Mouse (Mus musculus) mouse embryonic stem cell (cell line): Measurements from ENCODE around the gene Dtnb.
"Not testable (repeated sequence)": the region's sequence is repeated elsewhere in the genome, so short reads cannot be mapped to it uniquely, and the experiment has no call there.

ENCODE experiments used
- in situ Hi-C, 2 experiments: fragments of 300-500 bp; cut with MboI; formaldehyde crosslinking; loops; 1 replicate in 1 of 2; 3 replicates in 1 of 2; pipeline ENCODE4 v1.14.3; 2019 to 2020; ENCODE audit warnings: low sequenced_read_pairs in 2 of 2, low pct_unique_long_range_greater_than_20kb in 1 of 2, mixed read lengths in 1 of 2; ENCODE audit not compliant: unreplicated experiment in 1 of 2

Gene Dtnb

DNA sequence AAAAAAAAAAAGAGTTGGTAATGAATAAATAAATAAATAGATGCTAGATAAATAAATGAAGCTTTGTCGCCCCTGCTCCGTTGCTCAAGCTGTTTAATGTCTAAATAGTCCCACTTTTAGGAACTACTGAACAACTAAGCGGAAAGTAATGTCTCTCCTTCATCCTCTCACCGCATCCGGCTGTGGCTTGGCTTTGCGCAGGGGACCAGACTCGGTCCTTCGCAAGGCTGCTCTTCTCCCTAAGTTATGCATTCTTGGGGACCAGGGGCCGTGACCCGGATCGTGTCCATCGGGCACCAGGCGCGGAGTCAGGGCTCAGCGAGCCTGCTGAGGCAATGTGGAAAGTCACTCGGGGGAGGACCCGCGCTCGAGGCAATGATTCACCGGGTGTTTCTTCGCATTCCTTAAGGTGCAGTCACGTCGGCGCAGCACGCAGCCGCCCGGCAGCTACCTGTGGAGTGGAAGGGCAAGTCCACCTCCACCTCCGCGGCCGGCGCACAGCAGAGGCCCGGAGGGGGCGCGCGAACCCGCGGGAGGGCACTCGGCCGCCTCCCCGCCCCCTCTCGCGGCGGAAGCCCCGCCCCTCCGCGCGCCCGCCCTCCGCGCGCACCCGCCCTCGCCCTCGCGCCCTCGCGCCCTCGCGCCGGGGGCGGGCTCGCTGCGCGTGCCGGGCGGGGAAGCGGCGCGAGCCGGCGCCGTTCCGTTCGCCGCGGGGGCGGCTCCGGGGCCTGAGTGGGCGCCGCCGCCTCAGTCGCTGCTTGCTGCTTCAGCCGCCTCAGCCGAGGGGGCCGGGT lies at the start of gene Dtnb:
Gene Dtnb, plus strand, starts transcription at position 595 of the 794 bp plus-strand sequence.
- in situ Hi-C loops, result no loop called here

DNA sequence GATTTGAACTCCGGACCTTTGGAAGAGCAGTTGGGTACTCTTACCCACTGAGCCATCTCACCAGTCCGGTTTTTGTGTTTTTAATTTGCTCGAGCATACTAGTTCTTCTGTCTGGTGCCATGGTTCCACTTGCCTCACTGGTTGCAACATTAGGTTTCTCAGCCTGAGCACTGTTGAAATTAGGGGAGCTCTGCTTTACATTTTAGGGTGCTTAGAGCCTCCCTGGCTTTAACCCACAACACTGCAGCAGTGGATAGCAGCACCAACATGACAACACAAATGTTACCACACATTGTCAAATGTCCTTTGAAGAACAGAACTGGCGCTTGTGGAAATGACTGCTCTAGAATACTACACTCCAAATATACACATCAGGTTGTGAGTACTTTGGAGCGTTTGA lies 46.6 kb upstream of the Dtnb start:
- in situ Hi-C loops, result no loop called here

DNA sequence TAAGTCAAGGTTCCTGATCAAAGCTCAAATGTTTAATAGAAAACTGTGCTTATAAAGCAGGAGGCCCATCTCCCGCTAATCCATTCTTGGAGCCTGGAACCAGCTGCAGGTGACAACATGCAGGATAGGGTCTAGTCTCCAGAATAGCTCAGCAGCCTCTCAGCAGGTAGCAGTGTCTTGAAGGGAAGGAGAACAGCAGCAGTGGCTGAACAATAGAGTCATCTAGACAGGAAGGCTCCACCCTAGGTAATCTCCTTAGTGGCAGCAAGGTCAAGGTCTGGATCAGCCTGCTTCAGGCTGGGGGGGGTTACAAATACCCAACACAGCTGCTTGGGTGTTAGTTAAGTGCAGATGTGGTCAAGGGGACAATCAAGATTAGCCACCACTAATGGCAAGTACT lies 36.7 kb upstream of the Dtnb start:
- in situ Hi-C loops, result not testable (repeated sequence)

- in situ Hi-C loops, result no loop called here
These were observed 34.6 kb upstream of the Dtnb start for GRCm38 (mm10) chr12:3537616-3538015.

DNA sequence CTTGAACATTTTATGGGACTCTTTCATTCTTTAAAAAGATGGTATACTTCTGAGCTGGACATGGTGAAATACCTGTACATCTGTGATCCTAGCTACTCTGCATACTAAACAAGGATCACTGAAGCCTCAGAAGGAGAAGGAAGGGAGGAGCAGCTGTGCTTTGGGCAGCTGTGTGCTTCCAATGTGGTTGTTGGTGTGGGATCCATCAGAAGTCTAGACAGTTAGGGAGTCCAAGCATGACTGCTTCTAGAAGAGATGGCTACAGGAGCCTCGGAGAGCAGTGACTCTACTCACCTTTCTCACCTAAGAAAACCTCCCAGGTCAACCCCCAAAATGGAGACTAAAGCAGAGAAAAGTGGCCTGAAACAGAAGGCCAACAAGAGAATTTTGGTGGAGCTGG lies 34.1 kb upstream of the Dtnb start:
- in situ Hi-C loops, result no loop called here

GRCm38 (mm10) chr12:3539605-3540004 lies 32.6 kb upstream of the Dtnb start:
- in situ Hi-C loops, result no loop called here

DNA sequence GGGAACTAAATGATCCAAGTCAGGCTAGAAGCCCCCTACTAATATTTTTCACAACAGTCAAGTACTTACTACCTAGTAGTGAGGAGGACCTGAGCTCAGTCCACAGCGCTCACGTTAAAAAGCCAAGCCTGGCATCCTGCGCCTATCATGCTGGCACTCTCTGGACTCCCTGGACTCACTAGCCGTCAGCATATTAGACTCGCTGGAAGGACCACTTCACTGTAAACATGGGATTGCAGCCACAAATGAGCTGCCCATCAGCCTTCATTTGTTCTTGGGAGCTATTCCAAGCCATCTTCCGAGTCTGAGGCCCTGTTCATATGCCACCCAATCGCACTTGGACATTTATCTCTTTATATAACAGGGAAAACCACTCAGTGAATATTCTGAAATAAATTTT lies 31.3 kb upstream of the Dtnb start:
- in situ Hi-C loops, result no loop called here

GRCm38 (mm10) chr12:3545451-3545850 lies 26.7 kb upstream of the Dtnb start:
- in situ Hi-C loops, result no loop called here

- in situ Hi-C loops, result no loop called here
These were observed 26.0 kb upstream of the Dtnb start for GRCm38 (mm10) chr12:3546121-3546658.

DNA sequence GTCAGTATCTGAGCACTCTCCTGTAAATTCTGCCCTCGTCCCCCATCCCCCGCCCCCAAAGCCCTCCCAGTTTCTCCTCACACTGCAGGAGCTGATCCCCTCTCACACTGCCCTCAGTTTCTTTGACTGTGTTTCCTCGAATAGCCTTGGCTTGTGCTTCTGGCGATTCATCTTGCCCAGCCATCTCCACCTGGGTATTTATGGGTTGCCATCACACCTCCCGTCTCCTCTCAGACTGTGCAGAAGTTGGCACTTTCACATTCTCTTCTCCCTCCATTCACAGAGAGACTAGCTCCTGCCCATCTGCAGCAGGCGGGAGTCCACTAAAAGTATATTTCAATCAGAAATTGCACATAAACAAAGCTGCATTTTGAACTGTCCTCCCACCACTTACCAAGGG lies 25.4 kb upstream of the Dtnb start:
- in situ Hi-C loops, result no loop called here

GRCm38 (mm10) chr12:3547506-3547905 lies 24.7 kb upstream of the Dtnb start:
- in situ Hi-C loops, result no loop called here

DNA sequence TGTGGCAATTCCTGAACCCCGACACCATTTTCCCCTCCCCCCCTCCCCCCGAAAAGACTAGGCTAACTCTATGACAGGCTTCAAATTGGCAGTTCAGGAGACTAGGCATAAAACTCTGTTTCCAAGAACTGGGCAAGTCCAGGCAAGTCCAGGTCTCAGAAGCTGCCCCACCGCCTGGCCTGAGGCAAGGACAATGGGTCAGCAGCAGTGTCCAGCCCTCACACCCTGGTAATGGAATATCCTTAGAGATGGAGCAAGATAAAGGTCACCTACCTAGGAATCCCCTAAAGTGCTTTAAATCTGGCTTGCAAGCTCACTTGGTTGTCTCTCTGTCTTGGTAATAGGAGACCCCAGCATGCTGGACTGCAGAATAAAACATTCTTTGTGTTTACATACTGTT lies 24.3 kb upstream of the Dtnb start:
- in situ Hi-C loops, result no loop called here

DNA sequence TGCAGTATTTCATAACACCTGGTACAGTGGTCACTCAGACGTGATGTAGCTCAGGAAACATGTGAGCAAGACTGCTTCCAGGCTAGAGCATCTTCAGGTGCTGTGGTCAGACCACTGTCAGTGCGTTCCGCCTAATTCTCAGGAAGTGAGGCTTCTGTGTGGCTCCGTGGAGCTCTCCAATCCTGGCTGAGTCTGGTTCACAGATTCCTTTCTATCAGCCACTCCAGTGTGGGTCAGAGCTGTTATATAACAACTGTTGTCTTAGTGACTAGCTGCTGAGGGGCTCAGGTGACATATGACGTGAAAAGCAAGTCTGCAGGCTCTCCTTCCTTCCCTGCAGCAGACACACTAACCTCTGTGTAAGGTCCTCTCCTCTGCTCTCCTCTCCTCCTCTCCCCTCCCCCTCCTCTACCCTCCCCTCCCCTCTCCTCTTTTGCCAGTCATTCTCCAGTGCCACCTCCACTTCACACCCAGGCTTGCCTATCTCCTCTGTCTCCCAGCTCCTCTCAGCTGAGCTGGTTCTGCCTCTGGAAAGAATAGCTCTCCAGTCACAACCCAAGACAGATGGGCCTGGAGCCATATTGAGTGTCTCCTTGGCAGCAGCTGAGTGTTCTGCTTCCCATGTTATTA lies 23.5 kb upstream of the Dtnb start:
- in situ Hi-C loops, result no loop called here

- in situ Hi-C loops, result no loop called here
These were observed 21.9 kb upstream of the Dtnb start for GRCm38 (mm10) chr12:3550280-3550679.

DNA sequence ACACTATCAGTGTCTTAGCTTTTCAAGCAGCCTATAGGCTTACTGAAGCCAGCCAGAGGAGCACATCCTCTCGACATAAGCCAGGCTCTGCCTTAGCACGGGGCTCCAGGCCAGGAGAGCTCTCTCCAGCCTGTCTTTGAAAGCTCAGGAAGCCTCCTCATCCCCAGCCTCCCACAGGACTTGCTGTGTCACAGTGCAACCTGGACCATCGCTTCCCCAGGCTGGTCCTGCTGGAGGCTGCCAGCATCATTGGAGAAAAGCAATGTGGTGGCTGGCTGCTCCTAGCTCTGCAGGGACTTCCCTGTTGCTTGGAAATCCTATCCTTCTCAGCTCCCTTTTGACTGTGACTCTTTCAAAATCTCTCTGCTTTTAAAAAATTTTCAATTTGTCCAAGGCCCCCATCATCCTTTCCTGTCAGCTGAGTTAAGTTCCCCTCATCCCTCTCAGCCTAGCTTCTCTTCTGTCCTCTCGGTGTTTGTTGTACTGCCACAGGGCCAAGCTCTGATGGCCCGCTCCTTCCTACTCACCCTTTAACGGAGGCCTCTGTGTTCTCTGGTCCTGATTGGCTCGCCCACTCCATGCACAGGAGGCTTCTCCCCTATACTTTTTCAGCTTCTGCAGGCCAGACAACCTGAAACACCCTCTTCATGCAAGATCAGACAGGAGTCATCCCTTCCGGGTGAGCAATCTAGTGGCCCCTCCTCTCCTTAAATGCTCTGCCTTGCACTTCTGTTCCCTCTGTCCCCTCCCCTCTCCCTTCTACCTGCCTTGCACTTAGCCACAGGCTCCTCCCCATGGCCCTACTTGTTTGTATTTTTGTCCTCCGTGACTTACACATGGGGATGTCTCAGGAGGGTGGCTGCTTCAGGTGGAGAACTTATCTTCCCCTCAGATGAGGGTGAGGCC lies 14.5 kb upstream of the Dtnb start:
- in situ Hi-C loops, result no loop called here

- in situ Hi-C loops, result no loop called here
These were observed 11.6 kb upstream of the Dtnb start for GRCm38 (mm10) chr12:3560596-3560995.

- in situ Hi-C loops, result no loop called here
These were observed 11.1 kb upstream of the Dtnb start for GRCm38 (mm10) chr12:3561032-3561431.

- in situ Hi-C loops, result no loop called here
These were observed 9.4 kb upstream of the Dtnb start for GRCm38 (mm10) chr12:3562806-3563205.

DNA sequence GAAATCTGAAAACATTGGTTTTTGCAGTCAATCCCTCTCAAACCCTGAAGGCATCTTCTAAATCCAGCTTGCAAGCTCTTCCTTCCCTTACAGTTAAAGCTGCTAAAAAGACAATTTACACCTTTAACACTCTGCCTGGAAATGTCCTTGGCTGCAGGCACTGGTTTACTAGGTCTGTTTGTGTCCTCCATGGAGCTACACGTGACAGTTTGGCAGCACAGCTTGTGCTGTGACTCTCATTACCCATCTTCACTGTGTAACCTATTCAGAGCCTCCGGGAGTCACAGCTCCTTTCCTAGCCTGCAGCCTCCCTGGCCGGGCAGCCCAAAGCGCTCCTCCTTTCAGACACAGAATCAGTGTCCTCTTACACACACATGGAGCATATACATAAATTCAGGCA lies 8.5 kb upstream of the Dtnb start:
- in situ Hi-C loops, result no loop called here
